Mouse (Mus musculus) kidney, postnatal 0 days (tissue): ENCODE measurements around the gene Cabp4. TPM values are rescaled to one million over a fixed set of nuclear protein-coding genes. Genes with fewer than 3 reads are reported as not detected.

Experiments used
- ATAC-seq: fragments of 200-750 bp; cut with Nextera tagmentation; replicated peaks from 2 replicates; pipeline ENCODE4 v1.8.0; 2017; ENCODE audit warnings: low read depth, moderate number of reproducible peaks, moderate TSS enrichment, moderate library complexity; ENCODE audit not compliant: low FRiP score
- DNase-seq: peaks from one replicate; pipeline ENCODE4 v3.0.0-alpha.2; 2016; ENCODE audit warnings: low spot score
- H3K27ac ChIP-seq: fragments of 300-500 bp; sonication (generic); 2 replicates; pipeline ENCODE4 v1.5.1; 2014; ENCODE audit warnings: mild to moderate bottlenecking
- H3K27me3 ChIP-seq: fragments of 300-500 bp; sonication (generic); 2 replicates; pipeline ENCODE4 v1.6.1; 2014; ENCODE audit warnings: low read length, mixed read lengths; ENCODE audit not compliant: insufficient read depth
- H3K36me3 ChIP-seq: fragments of 300-500 bp; sonication (generic); 2 replicates; pipeline ENCODE4 v1.6.1; 2014; ENCODE audit warnings: low read length, mixed read lengths; ENCODE audit not compliant: insufficient read depth
- H3K4me1 ChIP-seq: fragments of 300-500 bp; sonication (generic); replicated peaks from 2 replicates; pipeline ENCODE4 v1.6.1; 2014; ENCODE audit warnings: antibody characterized with exemption, low read length, mixed read lengths; ENCODE audit not compliant: insufficient read depth
- H3K4me2 ChIP-seq: fragments of 300-500 bp; sonication (generic); 2 replicates; pipeline ENCODE4 v1.6.1; 2014; ENCODE audit warnings: mild to moderate bottlenecking, low read length, moderate library complexity, mixed read lengths
- H3K4me3 ChIP-seq: fragments of 300-500 bp; sonication (generic); replicated peaks from 2 replicates; pipeline ENCODE4 v1.5.1; 2014; ENCODE audit warnings: low read depth, low read length
- H3K9ac ChIP-seq: fragments of 300-500 bp; sonication (generic); 2 replicates; pipeline ENCODE4 v1.6.1; 2014; ENCODE audit warnings: low read depth, low read length
- H3K9me3 ChIP-seq: fragments of 300-500 bp; sonication (generic); replicated peaks from 2 replicates; pipeline ENCODE4 v1.6.1; 2016; ENCODE audit warnings: low read length, inconsistent platforms, mixed read lengths
- CTCF ChIP-seq: IDR thresholded peaks from 2 replicates; pipeline ENCODE4 v1.5.1; 2016; ENCODE audit warnings: antibody characterized with exemption, low read depth, mild to moderate bottlenecking, moderate library complexity
- WGBS: fragments of 180-500 bp; shearing (Covaris S2); extraction: QIAGEN DNeasy Blood & Tissue Kit; methylation state at CpG from one replicate; pipeline ENCODE4 v1.1.7; 2014; 5-methylcytosine and 5-hydroxymethylcytosine counted together
- polyA plus RNA-seq: library from polyadenylated mRNA; unstranded; fragments of >200 nt; fragmentation: Nextera tagmentation; extraction: Ambion mirVana; gene quantifications from 2 replicates; pipeline ENCODE4 v1.2.1, GENCODE M21; 2015

Cabp4 gene
- polyA plus RNA-seq, 1 experiment from 2014 or later, result 0.13 TPM

DNA sequence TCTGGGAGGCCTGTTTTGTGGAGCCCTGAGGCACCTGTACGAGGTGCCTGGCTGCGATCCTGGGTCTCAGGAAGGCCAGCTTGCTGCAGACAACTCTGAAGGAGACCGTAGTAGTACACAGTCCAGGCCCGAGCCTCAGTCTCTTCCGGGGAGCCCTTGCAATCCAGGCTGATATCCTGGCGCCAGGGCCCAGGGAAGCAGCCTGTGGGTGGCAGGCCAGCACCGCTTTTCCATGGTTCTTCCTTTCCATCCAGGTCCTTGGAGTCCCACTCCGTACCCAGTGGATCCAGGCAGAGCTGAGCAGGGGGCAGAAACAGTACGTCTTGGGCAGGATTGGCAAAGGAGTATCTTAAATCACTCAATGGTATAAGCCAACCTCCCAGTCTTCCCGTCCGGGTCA, 29.1 kb upstream of the Cabp4 start:
- Histone ChIP-seq H3K36me3 (no peaks in the 10 kb centered on the region), H3K27ac (no peak overlapping the region), H3K27me3 (0 out of 2 replicates have a peak, but pooled peaks cover 3% of the 10 kb centered on the region), H3K9ac (no peak overlapping the region), H3K9me3 (no peaks in the 10 kb centered on the region), H3K4me2 (no peak overlapping the region), H3K4me3 (no peak overlapping the region), H3K4me1 (peaks cover 31% of the 10 kb centered on the region)
- peak; percentile 38 for TF ChIP-seq CTCF
- no peak for ATAC-seq
- 55% methylated on average over 11 of the region's 11 CpGs for WGBS
- DNase-seq, result no peak

DNA sequence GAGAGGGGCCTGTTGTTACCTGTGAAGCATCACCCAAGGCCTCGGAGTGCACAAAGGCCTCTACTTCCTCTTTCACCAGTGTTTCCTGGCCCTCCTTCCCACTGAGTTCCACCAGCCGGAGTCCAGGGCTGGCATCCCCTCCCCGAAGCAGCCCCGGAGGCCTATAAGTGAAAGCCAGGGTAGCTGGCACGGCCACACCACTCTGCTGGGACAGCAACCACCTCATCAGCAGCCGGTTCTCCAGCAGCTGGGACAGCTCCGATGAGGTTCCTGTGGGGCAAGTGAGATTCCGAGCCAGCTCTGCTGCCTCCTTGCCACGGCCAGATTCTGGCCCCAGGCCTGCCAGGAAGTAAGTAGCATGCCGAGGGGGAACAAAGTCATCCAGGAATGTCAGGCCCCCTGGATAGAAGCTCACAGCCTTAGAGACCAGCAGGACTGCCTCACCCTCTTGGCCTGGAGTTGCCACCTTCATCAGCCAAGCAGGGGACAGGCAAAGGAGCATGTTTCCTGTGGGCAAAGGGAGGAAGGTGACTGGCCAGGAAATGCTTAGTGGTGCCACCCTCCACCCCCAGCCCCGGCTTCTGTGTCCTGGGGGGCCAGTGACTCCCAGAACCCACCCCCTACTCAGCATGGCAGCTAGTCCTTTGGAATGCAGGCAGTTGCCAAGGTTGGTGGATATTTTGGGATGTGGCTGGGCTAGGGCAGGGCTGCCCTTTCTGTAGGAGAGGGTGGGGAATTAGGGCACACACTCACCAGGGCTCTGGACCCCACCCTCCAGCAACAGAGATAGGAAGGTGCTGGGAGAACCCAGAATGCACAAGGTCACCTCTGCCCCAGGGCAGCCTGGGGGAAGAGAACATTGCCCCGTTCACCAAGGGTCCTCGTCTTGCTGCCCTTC, 27.8 kb upstream of the Cabp4 start:
- Histone ChIP-seq H3K9me3 (no peaks in the 10 kb centered on the region), H3K36me3 (no peaks in the 10 kb centered on the region), H3K27me3 (0 out of 2 replicates have a peak, but pooled peaks cover under 1% of the 10 kb centered on the region), H3K9ac (no peak overlapping the region), H3K27ac (no peak overlapping the region; the same call in 1 of the 2 replicates), H3K4me2 (no peak overlapping the region), H3K4me3 (no peak overlapping the region), H3K4me1 (peaks cover 31% of the 10 kb centered on the region)
- no peak for TF ChIP-seq CTCF
- 60% methylated on average over 13 of the region's 13 CpGs for WGBS
- no peak for DNase-seq
- ATAC-seq, result no peak

GRCm38 (mm10) chr19:4170723-4171392, 27.0 kb upstream of the Cabp4 start:
- Histone ChIP-seq H3K9me3 (no peaks in the 10 kb centered on the region), H3K27me3 (no peaks in the 10 kb centered on the region), H3K27ac (no peak overlapping the region), H3K36me3 (no peaks in the 10 kb centered on the region), H3K4me2 (no peak overlapping the region), H3K9ac (no peak overlapping the region), H3K4me3 (no peak overlapping the region), H3K4me1 (peaks cover 30% of the 10 kb centered on the region)
- WGBS, result 78% methylated on average over 10 of the region's 10 CpGs
- ATAC-seq (no peak), DNase-seq (no peak)
- TF ChIP-seq CTCF, result no peak

GRCm38 (mm10) chr19:4169810-4170209, 26.0 kb upstream of the Cabp4 start:
- Histone ChIP-seq H3K4me3 (peak overlapping the region; percentile 29), H3K9me3 (no peaks in the 10 kb centered on the region), H3K4me1 (peaks cover 22% of the 10 kb centered on the region), H3K36me3 (no peaks in the 10 kb centered on the region), H3K4me2 (peak overlapping the region; percentile 61), H3K27ac (peak overlapping the region; percentile 81), H3K9ac (peak overlapping the region; percentile 71), H3K27me3 (no peaks in the 10 kb centered on the region)
- 8% methylated on average over 27 of the region's 27 CpGs for WGBS
- ATAC-seq, result peak; percentile 29
- TF ChIP-seq CTCF, result no peak
- no peak for DNase-seq

- Histone ChIP-seq H3K27ac (peak overlapping the region; percentile 81), H3K27me3 (no peaks in the 10 kb centered on the region), H3K9me3 (no peaks in the 10 kb centered on the region), H3K4me2 (peak overlapping the region; percentile 61), H3K4me3 (peak overlapping the region; percentile 29), H3K9ac (peak overlapping the region; percentile 71), H3K4me1 (peaks cover 22% of the 10 kb centered on the region), H3K36me3 (no peaks in the 10 kb centered on the region)
- DNase-seq (peak; percentile 100), ATAC-seq (peak; percentile 93)
- TF ChIP-seq CTCF, result peak; percentile 96
- under 1% methylated on average over 43 of the region's 43 CpGs for WGBS
Observed at GRCm38 (mm10) chr19:4169378-4169784, 25.5 kb upstream of the Cabp4 start.

GRCm38 (mm10) chr19:4166678-4167476, 23.0 kb upstream of the Cabp4 start:
- ATAC-seq (no peak), DNase-seq (no peak)
- H3K27ac ChIP-seq, result no peak overlapping the region
- 76% methylated on average over 9 of the region's 9 CpGs for WGBS
- H3K36me3 ChIP-seq, result no peaks in the 10 kb centered on the region
- H3K4me2 ChIP-seq, result no peak overlapping the region
- H3K27me3 ChIP-seq, result no peaks in the 10 kb centered on the region
- no peak overlapping the region for H3K9ac ChIP-seq
- H3K4me1 ChIP-seq, result peaks cover 26% of the 10 kb centered on the region
- no peak overlapping the region for H3K4me3 ChIP-seq
- H3K9me3 ChIP-seq, result no peaks in the 10 kb centered on the region
- no peak for TF ChIP-seq CTCF
